Mouse (Mus musculus): ENCODE data around the gene Mrps25.

Gene Mrps25

GRCm38 (mm10) chr6:92183621-92184131, at the start of gene Mrps25:
Mrps25 (minus strand) TSS chr6:92184033.
- DNase-seq, result peak; percentile 74

GRCm38 (mm10) chr6:92231762-92232161, 47.9 kb upstream of the Mrps25 start:
- DNase-seq, result no peak

GRCm38 (mm10) chr6:92231356-92231755, 47.5 kb upstream of the Mrps25 start:
- DNase-seq, result no peak

GRCm38 (mm10) chr6:92229586-92229985, 45.8 kb upstream of the Mrps25 start:
- DNase-seq, result no peak

- no peak for DNase-seq
These were observed 45.3 kb upstream of the Mrps25 start for GRCm38 (mm10) chr6:92229103-92229502.

- DNase-seq, result no peak
These were observed 41.1 kb upstream of the Mrps25 start for GRCm38 (mm10) chr6:92224981-92225380.

GRCm38 (mm10) chr6:92222021-92222420, 38.2 kb upstream of the Mrps25 start:
- no peak for DNase-seq

- no peak for DNase-seq
These were observed 37.8 kb upstream of the Mrps25 start for GRCm38 (mm10) chr6:92221604-92222003.

- peak; percentile 25 for DNase-seq
These were observed 35.6 kb upstream of the Mrps25 start for GRCm38 (mm10) chr6:92219445-92219844.

GRCm38 (mm10) chr6:92214773-92215449, 31.1 kb upstream of the Mrps25 start, which contains the start of gene Rbsn:
Rbsn (minus strand) TSS chr6:92214925.
- peak; percentile 93 for DNase-seq

- peak; percentile 27 for DNase-seq
These were observed 30.4 kb upstream of the Mrps25 start for GRCm38 (mm10) chr6:92214055-92214772.

- DNase-seq, result no peak
These were observed 15.6 kb upstream of the Mrps25 start for GRCm38 (mm10) chr6:92199414-92199813.

- DNase-seq, result peak; percentile 30
These were observed 345 bp upstream of the Mrps25 start for GRCm38 (mm10) chr6:92184178-92184577.

GRCm38 (mm10) chr6:92176450-92176849, 7.4 kb downstream of the Mrps25 start:
- DNase-seq, result no peak

GRCm38 (mm10) chr6:92162724-92163123, 21.1 kb downstream of the Mrps25 start:
- no peak for DNase-seq

GRCm38 (mm10) chr6:92158801-92159200, 25.0 kb downstream of the Mrps25 start:
- no peak for DNase-seq

- no peak for DNase-seq
These were observed 30.1 kb downstream of the Mrps25 start for GRCm38 (mm10) chr6:92153774-92154173.

GRCm38 (mm10) chr6:92145881-92146280, 38.0 kb downstream of the Mrps25 start:
- DNase-seq, result no peak

- no peak for DNase-seq
These were observed 47.5 kb downstream of the Mrps25 start for GRCm38 (mm10) chr6:92136356-92136755.

- no peak for DNase-seq
These were observed 50.2 kb downstream of the Mrps25 start for GRCm38 (mm10) chr6:92133617-92134016.

- DNase-seq, result peak; percentile 47
These were observed 51.6 kb downstream of the Mrps25 start for GRCm38 (mm10) chr6:92132021-92132911.

- DNase-seq, result no peak
These were observed 52.4 kb downstream of the Mrps25 start for GRCm38 (mm10) chr6:92131456-92131855.

GRCm38 (mm10) chr6:92126861-92127468, 56.9 kb downstream of the Mrps25 start:
- DNase-seq, result no peak
